Mouse (Mus musculus) kidney, adult 2 months (tissue): Measurements from ENCODE around the gene Scp2. TPM values are rescaled to one million over a fixed set of nuclear protein-coding genes. Genes with fewer than 3 reads are reported as not detected.

Experiments
- DNase-seq: peaks from one replicate; pipeline ENCODE4 v3.0.0; 2021
- H3K27ac ChIP-seq: fragments of 200-500 bp; 2 replicates; pipeline ENCODE4 v1.5.1; 2012; ENCODE audit warnings: low read depth, low read length, control low read depth, inconsistent platforms; ENCODE audit not compliant: insufficient read depth
- H3K27me3 ChIP-seq: fragments of 200-500 bp; replicated peaks from 2 replicates; pipeline ENCODE4 v1.6.1; 2012; ENCODE audit warnings: mild to moderate bottlenecking, moderate library complexity, low read length, inconsistent platforms; ENCODE audit not compliant: control insufficient read depth, insufficient read depth
- H3K36me3 ChIP-seq: fragments of 200-500 bp; 2 replicates; pipeline ENCODE4 v1.6.1; 2012; ENCODE audit warnings: mild to moderate bottlenecking, moderate library complexity, low read length, inconsistent platforms; ENCODE audit not compliant: control insufficient read depth, insufficient read depth
- H3K4me1 ChIP-seq: fragments of 200-500 bp; 2 replicates; pipeline ENCODE4 v1.6.1; 2011; ENCODE audit warnings: low read length; ENCODE audit not compliant: control insufficient read depth, insufficient read depth
- H3K4me3 ChIP-seq: fragments of 200-500 bp; 2 replicates; pipeline ENCODE4 v1.5.1; 2011; ENCODE audit warnings: mild to moderate bottlenecking, low read depth, low read length, control low read depth; ENCODE audit not compliant: insufficient read depth
- CTCF ChIP-seq: fragments of 200-500 bp; conservative IDR thresholded peaks from 2 replicates; pipeline ENCODE4 v1.5.1; 2011; ENCODE audit warnings: low read depth, mild to moderate bottlenecking, control low read depth, low read length, moderate library complexity, mixed read lengths; ENCODE audit not compliant: insufficient read depth, insufficient read length
- POLR2A ChIP-seq: fragments of 200-500 bp; IDR thresholded peaks from one replicate; pipeline ENCODE4 v1.6.1; 2011; ENCODE audit warnings: low read depth, low read length, control low read depth
- WGBS: fragments of 180-500 bp; shearing (Covaris S2); methylation state at CpG from one replicate; pipeline ENCODE4 v1.1.7; 2018; 5-methylcytosine and 5-hydroxymethylcytosine counted together
- polyA plus RNA-seq: library from polyadenylated mRNA; depleted of rRNA; stranded (reverse); fragments of >200 nt; gene quantifications from 2 replicates; pipeline ENCODE4 v1.2.3, GENCODE M21; 2012

The Scp2 gene
- polyA plus RNA-seq, 1 experiment, result 670 TPM

- Histone ChIP-seq H3K36me3 (no peaks in the 10 kb centered on the region), H3K4me1 (peaks cover 7% of the 10 kb centered on the region; the same call in 1 of the 2 replicates), H3K27me3 (no peaks in the 10 kb centered on the region), H3K4me3 (no peak overlapping the region), H3K27ac (peak overlapping the region; percentile 83)
- no peak for TF ChIP-seq CTCF
- TF ChIP-seq POLR2A, result no peak
- WGBS, result 50% methylated on average over 5 of the region's 5 CpGs
- peak; percentile 63 for DNase-seq
These were observed 17.3 kb downstream of the Scp2 start for GRCm38 (mm10) chr4:108127516-108127915.

GRCm38 (mm10) chr4:108126260-108126659, 18.5 kb downstream of the Scp2 start:
- Histone ChIP-seq H3K27me3 (no peaks in the 10 kb centered on the region), H3K36me3 (no peaks in the 10 kb centered on the region), H3K4me3 (no peak overlapping the region), H3K4me1 (peaks cover 6% of the 10 kb centered on the region; the same call in 1 of the 2 replicates), H3K27ac (no peak overlapping the region)
- TF ChIP-seq POLR2A (no peak), CTCF (no peak)
- WGBS, result 73% methylated on average over 4 of the region's 4 CpGs
- DNase-seq, result no peak

- Histone ChIP-seq H3K27me3 (no peaks in the 10 kb centered on the region), H3K36me3 (no peaks in the 10 kb centered on the region), H3K4me3 (no peak overlapping the region), H3K4me1 (peaks cover 6% of the 10 kb centered on the region; the same call in 1 of the 2 replicates), H3K27ac (no peak overlapping the region)
- TF ChIP-seq POLR2A (no peak), CTCF (no peak)
- no peak for DNase-seq
- WGBS, result 98% methylated on average over 1 of the region's 1 CpGs
These were observed 20.7 kb downstream of the Scp2 start for GRCm38 (mm10) chr4:108124104-108124503.

GRCm38 (mm10) chr4:108117924-108118876, 26.6 kb downstream of the Scp2 start:
- peak overlapping the region; percentile 56 for H3K4me3 ChIP-seq
- H3K4me1 ChIP-seq, result peaks cover 2% of the 10 kb centered on the region; the same call in 1 of the 2 replicates
- peak; percentile 94 for DNase-seq
- WGBS, result 25% methylated on average over 45 of the region's 45 CpGs
- H3K27me3 ChIP-seq, result no peaks in the 10 kb centered on the region
- H3K27ac ChIP-seq, result peak overlapping the region; percentile 7; the same call in 1 of the 2 replicates
- no peaks in the 10 kb centered on the region for H3K36me3 ChIP-seq
- TF ChIP-seq POLR2A, result peak; percentile 35
- TF ChIP-seq CTCF, result no peak

DNA sequence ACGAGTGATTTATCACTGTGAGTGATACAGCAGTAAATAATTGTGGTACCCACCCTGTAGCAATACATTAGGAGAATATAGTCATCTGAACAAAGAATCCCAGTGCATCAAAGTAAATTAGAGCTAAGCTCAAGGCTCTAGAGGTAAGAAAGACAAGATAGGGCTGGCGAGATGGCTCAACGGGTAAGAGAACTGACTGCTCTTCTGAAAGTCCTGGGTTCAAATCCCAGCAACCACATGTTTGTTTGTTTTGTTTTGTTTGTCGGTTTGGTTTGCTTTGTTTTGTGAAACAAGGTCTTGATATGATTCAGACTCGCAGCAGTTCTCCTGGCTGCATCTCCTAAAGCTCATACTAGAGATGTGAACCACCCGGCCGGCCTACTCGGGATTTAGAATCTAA, 27.3 kb downstream of the Scp2 start:
- no peaks in the 10 kb centered on the region; the same call in 1 of the 2 replicates for H3K36me3 ChIP-seq
- no peak for TF ChIP-seq POLR2A
- H3K4me1 ChIP-seq, result peaks cover under 1% of the 10 kb centered on the region; the same call in 1 of the 2 replicates
- WGBS, result 90% methylated on average over 8 of the region's 8 CpGs
- no peak overlapping the region for H3K27ac ChIP-seq
- H3K4me3 ChIP-seq, result no peak overlapping the region
- H3K27me3 ChIP-seq, result no peaks in the 10 kb centered on the region
- no peak for DNase-seq

DNA sequence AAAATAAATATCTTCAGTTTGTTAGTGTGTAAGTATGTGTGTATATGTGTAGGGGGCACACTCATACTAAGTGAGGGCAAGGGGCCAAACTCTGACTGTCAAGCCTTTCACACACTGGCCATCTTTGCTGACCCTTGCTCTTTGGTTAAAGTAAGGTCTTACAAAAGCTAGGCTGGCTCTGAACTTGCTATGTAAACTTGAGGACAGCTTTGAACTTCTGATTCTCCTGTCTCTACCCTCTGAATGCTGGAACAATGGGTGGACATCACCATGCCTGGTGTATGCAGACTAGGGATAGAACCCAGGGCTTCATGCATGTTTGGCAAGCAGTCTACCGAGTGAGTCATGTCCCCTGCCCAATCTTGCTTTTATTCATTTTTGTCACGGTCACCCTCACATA, 28.3 kb downstream of the Scp2 start:
- TF ChIP-seq POLR2A (no peak), CTCF (no peak)
- no peak for DNase-seq
- Histone ChIP-seq H3K27ac (no peak overlapping the region), H3K27me3 (no peaks in the 10 kb centered on the region), H3K36me3 (no peaks in the 10 kb centered on the region; the same call in 1 of the 2 replicates), H3K4me1 (no peaks in the 10 kb centered on the region; the same call in 1 of the 2 replicates), H3K4me3 (no peak overlapping the region)
- 76% methylated on average over 2 of the region's 2 CpGs for WGBS

DNA sequence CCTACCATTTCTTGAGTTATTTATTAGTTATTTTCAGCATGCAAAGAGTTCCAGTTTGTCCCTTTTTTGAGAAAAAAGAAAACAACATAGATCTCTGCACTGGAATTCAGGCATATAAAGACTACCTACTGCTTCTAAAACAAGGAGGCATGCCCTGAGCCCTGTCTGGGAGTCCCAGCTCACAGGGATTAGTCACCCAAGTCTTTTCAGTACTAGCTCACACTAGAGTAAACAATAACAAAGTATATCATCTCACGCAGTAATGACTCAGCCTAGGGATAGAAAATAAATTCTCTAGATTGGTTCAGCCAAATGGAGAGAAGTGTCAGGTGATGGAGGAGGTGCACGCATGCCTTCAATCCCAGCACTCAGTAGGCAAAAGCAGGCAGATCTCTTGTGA, 34.1 kb downstream of the Scp2 start:
- no peak for DNase-seq
- H3K36me3 ChIP-seq, result peaks cover 5% of the 10 kb centered on the region
- WGBS, result 72% methylated on average over 2 of the region's 2 CpGs
- H3K27me3 ChIP-seq, result no peaks in the 10 kb centered on the region
- TF ChIP-seq POLR2A (no peak), CTCF (no peak)
- no peak overlapping the region for H3K27ac ChIP-seq
- peaks cover 6% of the 10 kb centered on the region; the same call in 1 of the 2 replicates for H3K4me1 ChIP-seq
- H3K4me3 ChIP-seq, result no peak overlapping the region
